Mouse (Mus musculus) heart, embryonic 10.5 days (tissue): ENCODE results near the gene Kptn. TPM values are rescaled to one million over a fixed set of nuclear protein-coding genes. Genes with fewer than 3 reads are reported as not detected.
A peak's percentile ranks its signal among the peaks of the same experiment; 100 is the strongest.

Source experiments
- DNase-seq: peaks from one replicate; pipeline ENCODE4 v3.0.0-alpha.2; 2017; ENCODE audit warnings: low spot score
- H3K27ac ChIP-seq: fragments of 300-500 bp; sonication (generic); 2 replicates; pipeline ENCODE4 v1.5.1; 2016; ENCODE audit warnings: mild to moderate bottlenecking
- H3K27me3 ChIP-seq: fragments of 300-500 bp; sonication (generic); 2 replicates; pipeline ENCODE4 v1.6.1; 2016; ENCODE audit warnings: mild to moderate bottlenecking; ENCODE audit not compliant: poor library complexity, insufficient read depth, severe bottlenecking
- H3K36me3 ChIP-seq: fragments of 300-500 bp; sonication (generic); 2 replicates; pipeline ENCODE4 v1.6.1; 2016; ENCODE audit warnings: mild to moderate bottlenecking, moderate library complexity
- H3K4me1 ChIP-seq: fragments of 300-500 bp; sonication (generic); 2 replicates; pipeline ENCODE4 v1.6.1; 2016; ENCODE audit warnings: mild to moderate bottlenecking
- H3K4me3 ChIP-seq: fragments of 300-500 bp; sonication (generic); 2 replicates; pipeline ENCODE4 v1.5.1; 2016; ENCODE audit warnings: mild to moderate bottlenecking, moderate library complexity
- H3K9me3 ChIP-seq: fragments of 300-500 bp; sonication (generic); 2 replicates; pipeline ENCODE4 v1.6.1; 2016; ENCODE audit warnings: mild to moderate bottlenecking, moderate library complexity
- WGBS: fragments of 180-500 bp; shearing (Covaris S2); methylation state at CpG from one replicate; pipeline ENCODE4 v1.1.7; 2016; 5-methylcytosine and 5-hydroxymethylcytosine counted together
- polyA plus RNA-seq: library from polyadenylated mRNA; unstranded; fragments of >200 nt; fragmentation: Nextera tagmentation; extraction: Ambion mirVana; gene quantifications from 2 replicates; pipeline ENCODE4 v1.2.1, GENCODE M21; 2016

The Kptn gene
- 31.6 and 34.9 TPM in 2 replicates for polyA plus RNA-seq

- peaks cover 8% of the 10 kb centered on the region for H3K4me1 ChIP-seq
- H3K27me3 ChIP-seq, result no peaks in the 10 kb centered on the region
- peak; percentile 95 for DNase-seq
- H3K36me3 ChIP-seq, result peaks cover 41% of the 10 kb centered on the region
- no peaks in the 10 kb centered on the region for H3K9me3 ChIP-seq
- peak within 1 kb of the TSS; percentile 85 for H3K4me3 ChIP-seq
- peak within 1 kb of the TSS; percentile 97 for H3K27ac ChIP-seq
- WGBS, result 1% methylated on average over 33 of the region's 33 CpGs
Observed at GRCm38 (mm10) chr7:16119569-16120261, at the start of gene Kptn. Gene Kptn, plus strand, starts transcription at chr7:16119895.

GRCm38 (mm10) chr7:16070846-16071245 lies 48.8 kb upstream of the Kptn start:
- H3K4me3 ChIP-seq, result no peak overlapping the region
- no peaks in the 10 kb centered on the region for H3K9me3 ChIP-seq
- no peaks in the 10 kb centered on the region for H3K4me1 ChIP-seq
- no peak for DNase-seq
- no peak overlapping the region for H3K27ac ChIP-seq
- peaks cover under 1% of the 10 kb centered on the region; the same call in 1 of the 2 replicates for H3K27me3 ChIP-seq
- H3K36me3 ChIP-seq, result no peaks in the 10 kb centered on the region

GRCm38 (mm10) chr7:16071906-16072305 lies 47.8 kb upstream of the Kptn start:
- no peaks in the 10 kb centered on the region for H3K9me3 ChIP-seq
- H3K27me3 ChIP-seq, result peaks cover 6% of the 10 kb centered on the region; the same call in 1 of the 2 replicates
- no peaks in the 10 kb centered on the region for H3K4me1 ChIP-seq
- DNase-seq, result no peak
- WGBS, result 74% methylated on average over 6 of the region's 6 CpGs
- H3K27ac ChIP-seq, result no peak overlapping the region
- no peak overlapping the region for H3K4me3 ChIP-seq
- H3K36me3 ChIP-seq, result no peaks in the 10 kb centered on the region

- Histone ChIP-seq H3K9me3 (no peaks in the 10 kb centered on the region), H3K27me3 (peaks cover 13% of the 10 kb centered on the region), H3K4me3 (no peak overlapping the region), H3K4me1 (peaks cover 5% of the 10 kb centered on the region; the same call in 1 of the 2 replicates), H3K36me3 (no peaks in the 10 kb centered on the region), H3K27ac (no peak overlapping the region)
- DNase-seq, result no peak
- WGBS, result 67% methylated on average over 1 of the region's 1 CpGs
Observed at GRCm38 (mm10) chr7:16079947-16080346, 39.7 kb upstream of the Kptn start.

- H3K36me3 ChIP-seq, result no peaks in the 10 kb centered on the region
- 66% methylated on average over 4 of the region's 4 CpGs for WGBS
Observed at GRCm38 (mm10) chr7:16080581-16080980, 39.1 kb upstream of the Kptn start.

GRCm38 (mm10) chr7:16083361-16083760 lies 36.3 kb upstream of the Kptn start:
- no peak for DNase-seq
- WGBS, result 41% methylated on average over 4 of the region's 4 CpGs

More at GRCm38 (mm10) chr7:16080581-16080980, 39.1 kb upstream of the Kptn start:
- H3K4me1 ChIP-seq, result peaks cover 5% of the 10 kb centered on the region; the same call in 1 of the 2 replicates
- no peak overlapping the region for H3K4me3 ChIP-seq
- DNase-seq, result no peak
- H3K27ac ChIP-seq, result no peak overlapping the region
- no peaks in the 10 kb centered on the region for H3K9me3 ChIP-seq
- peaks cover 13% of the 10 kb centered on the region for H3K27me3 ChIP-seq

GRCm38 (mm10) chr7:16087587-16087986 lies 32.1 kb upstream of the Kptn start:
- Histone ChIP-seq H3K4me1 (peaks cover 5% of the 10 kb centered on the region; the same call in 1 of the 2 replicates), H3K4me3 (no peak overlapping the region), H3K27me3 (0 out of 2 replicates have a peak, but pooled peaks cover under 1% of the 10 kb centered on the region), H3K36me3 (no peaks in the 10 kb centered on the region), H3K27ac (no peak overlapping the region), H3K9me3 (no peaks in the 10 kb centered on the region)
- 63% methylated on average over 2 of the region's 2 CpGs for WGBS
- no peak for DNase-seq

More at GRCm38 (mm10) chr7:16083361-16083760, 36.3 kb upstream of the Kptn start:
- H3K27me3 ChIP-seq, result peaks cover 7% of the 10 kb centered on the region; the same call in 1 of the 2 replicates
- H3K9me3 ChIP-seq, result no peaks in the 10 kb centered on the region
- H3K4me3 ChIP-seq, result no peak overlapping the region
- no peak overlapping the region for H3K27ac ChIP-seq
- no peaks in the 10 kb centered on the region for H3K36me3 ChIP-seq
- H3K4me1 ChIP-seq, result peaks cover 5% of the 10 kb centered on the region; the same call in 1 of the 2 replicates

GRCm38 (mm10) chr7:16094592-16094991 lies 25.1 kb upstream of the Kptn start:
- H3K4me1 ChIP-seq, result peaks cover 9% of the 10 kb centered on the region
- no peaks in the 10 kb centered on the region for H3K9me3 ChIP-seq
- WGBS, result 54% methylated on average over 3 of the region's 3 CpGs

GRCm38 (mm10) chr7:16098021-16099017 lies 21.4 kb upstream of the Kptn start, which contains the start of gene Napa:
Gene Napa, plus strand, starts transcription at chr7:16098458.
- H3K4me1 ChIP-seq, result peaks cover 38% of the 10 kb centered on the region
- peaks cover 7% of the 10 kb centered on the region; the same call in 1 of the 2 replicates for H3K27me3 ChIP-seq
- H3K4me3 ChIP-seq, result peak within 1 kb of the TSS; percentile 100
- no peaks in the 10 kb centered on the region for H3K9me3 ChIP-seq
- peaks cover 24% of the 10 kb centered on the region for H3K36me3 ChIP-seq
- DNase-seq, result peak; percentile 100
- peak within 1 kb of the TSS; percentile 97 for H3K27ac ChIP-seq
- under 1% methylated on average over 68 of the region's 68 CpGs for WGBS

More at GRCm38 (mm10) chr7:16094592-16094991, 25.1 kb upstream of the Kptn start:
- Histone ChIP-seq H3K27ac (no peak overlapping the region), H3K36me3 (no peaks in the 10 kb centered on the region), H3K4me3 (no peak overlapping the region), H3K27me3 (peaks cover 11% of the 10 kb centered on the region; the same call in 1 of the 2 replicates)
- no peak for DNase-seq

- H3K4me3 ChIP-seq, result peak overlapping the region; percentile 100
Observed at GRCm38 (mm10) chr7:16099901-16100300, 19.8 kb upstream of the Kptn start.

GRCm38 (mm10) chr7:16101081-16101480 lies 18.6 kb upstream of the Kptn start:
- H3K4me1 ChIP-seq, result peaks cover 38% of the 10 kb centered on the region
- no peaks in the 10 kb centered on the region for H3K9me3 ChIP-seq
- no peak overlapping the region for H3K4me3 ChIP-seq
- no peak overlapping the region for H3K27ac ChIP-seq
- no peak for DNase-seq
- no peaks in the 10 kb centered on the region for H3K27me3 ChIP-seq
- 77% methylated on average over 7 of the region's 7 CpGs for WGBS
- peaks cover 44% of the 10 kb centered on the region for H3K36me3 ChIP-seq

More at GRCm38 (mm10) chr7:16099901-16100300, 19.8 kb upstream of the Kptn start:
- 68% methylated on average over 4 of the region's 4 CpGs for WGBS
- Histone ChIP-seq H3K36me3 (peaks cover 39% of the 10 kb centered on the region), H3K27ac (no peak overlapping the region; the same call in 1 of the 2 replicates), H3K4me1 (peaks cover 38% of the 10 kb centered on the region), H3K27me3 (peaks cover 7% of the 10 kb centered on the region; the same call in 1 of the 2 replicates), H3K9me3 (no peaks in the 10 kb centered on the region)
- DNase-seq, result no peak

GRCm38 (mm10) chr7:16101726-16102475 lies 17.8 kb upstream of the Kptn start:
- no peaks in the 10 kb centered on the region for H3K9me3 ChIP-seq
- no peak overlapping the region for H3K27ac ChIP-seq
- H3K4me3 ChIP-seq, result no peak overlapping the region; the same call in 1 of the 2 replicates
- H3K4me1 ChIP-seq, result peaks cover 38% of the 10 kb centered on the region
- 78% methylated on average over 15 of the region's 15 CpGs for WGBS
- no peaks in the 10 kb centered on the region for H3K27me3 ChIP-seq
- DNase-seq, result no peak
- H3K36me3 ChIP-seq, result peaks cover 44% of the 10 kb centered on the region
